Mouse (Mus musculus): ENCODE data around the gene Tsr1.

The Tsr1 gene

GRCm38 (mm10) chr11:74897678-74898516 is at the start of gene Tsr1:
Gene Tsr1 (plus strand): TSS chr11:74898071.
- DNase-seq (ENCODE audit: low spot score): no peak

- DNase-seq (ENCODE audit: low spot score): no peak
Measured at GRCm38 (mm10) chr11:74850998-74851661, 46.7 kb upstream of the Tsr1 start.

- no peak for DNase-seq (ENCODE audit: low spot score)
Measured at GRCm38 (mm10) chr11:74857756-74858155, 40.1 kb upstream of the Tsr1 start.

- no peak for DNase-seq (ENCODE audit: low spot score)
Measured at GRCm38 (mm10) chr11:74862129-74862528, 35.7 kb upstream of the Tsr1 start.

- no peak for DNase-seq (ENCODE audit: low spot score)
Measured at GRCm38 (mm10) chr11:74863471-74863870, 34.4 kb upstream of the Tsr1 start.

- no peak for DNase-seq (ENCODE audit: low spot score)
Measured at GRCm38 (mm10) chr11:74864421-74864820, 33.5 kb upstream of the Tsr1 start.

- no peak for DNase-seq (ENCODE audit: low spot score)
Measured at GRCm38 (mm10) chr11:74865252-74865651, 32.6 kb upstream of the Tsr1 start.

GRCm38 (mm10) chr11:74866640-74867039 is 31.2 kb upstream of the Tsr1 start:
- no peak for DNase-seq (ENCODE audit: low spot score)

- DNase-seq (ENCODE audit: low spot score): no peak
Measured at GRCm38 (mm10) chr11:74867181-74867580, 30.7 kb upstream of the Tsr1 start.

GRCm38 (mm10) chr11:74868046-74868760 is 29.7 kb upstream of the Tsr1 start:
- DNase-seq (ENCODE audit: low spot score): no peak

GRCm38 (mm10) chr11:74869603-74870002 is 28.3 kb upstream of the Tsr1 start:
- no peak for DNase-seq (ENCODE audit: low spot score)

- no peak for DNase-seq (ENCODE audit: low spot score)
Measured at GRCm38 (mm10) chr11:74870544-74870943, 27.3 kb upstream of the Tsr1 start.

GRCm38 (mm10) chr11:74870991-74871622 is 26.8 kb upstream of the Tsr1 start:
- DNase-seq (ENCODE audit: low spot score): no peak

- DNase-seq (ENCODE audit: low spot score): no peak
Measured at GRCm38 (mm10) chr11:74874630-74875029, 23.2 kb upstream of the Tsr1 start.

- no peak for DNase-seq (ENCODE audit: low spot score)
Measured at GRCm38 (mm10) chr11:74876801-74877200, 21.1 kb upstream of the Tsr1 start.

GRCm38 (mm10) chr11:74880999-74881398 is 16.9 kb upstream of the Tsr1 start:
- DNase-seq (ENCODE audit: low spot score): no peak

GRCm38 (mm10) chr11:74881979-74882378 is 15.9 kb upstream of the Tsr1 start:
- no peak for DNase-seq (ENCODE audit: low spot score)

- DNase-seq (ENCODE audit: low spot score): no peak
Measured at GRCm38 (mm10) chr11:74883098-74883497, 14.8 kb upstream of the Tsr1 start.

GRCm38 (mm10) chr11:74894619-74895018 is 3.3 kb upstream of the Tsr1 start:
- no peak for DNase-seq (ENCODE audit: low spot score)

GRCm38 (mm10) chr11:74895980-74896900 is 1.6 kb upstream of the Tsr1 start:
- no peak for DNase-seq (ENCODE audit: low spot score)

Data from layer of hippocampus, adult 9-10 months (tissue).